Mouse (Mus musculus) hindbrain, embryonic 16.5 days (tissue): ENCODE measurements around the gene Cd82. TPM values are rescaled to one million over a fixed set of nuclear protein-coding genes. Genes with fewer than 3 reads are reported as not detected.

Source experiments
- ATAC-seq: fragments of 200-750 bp; cut with Nextera tagmentation; 2 replicates; pipeline ENCODE4 v1.8.0; 2017; ENCODE audit warnings: moderate TSS enrichment, moderate library complexity
- H3K27ac ChIP-seq: fragments of 300-500 bp; sonication (generic); 2 replicates; pipeline ENCODE4 v1.5.1; 2014; ENCODE audit warnings: low read depth, mild to moderate bottlenecking, control low read depth, low read length, moderate library complexity
- H3K27me3 ChIP-seq: fragments of 300-500 bp; sonication (generic); replicated peaks from 2 replicates; pipeline ENCODE4 v1.6.1; 2014; ENCODE audit warnings: low read length; ENCODE audit not compliant: control insufficient read depth, insufficient read depth
- H3K36me3 ChIP-seq: fragments of 300-500 bp; sonication (generic); 2 replicates; pipeline ENCODE4 v1.6.1; 2014; ENCODE audit warnings: mild to moderate bottlenecking, low read length, moderate library complexity, mixed read lengths; ENCODE audit not compliant: control insufficient read depth, insufficient read depth
- H3K4me1 ChIP-seq: fragments of 300-500 bp; sonication (generic); 2 replicates; pipeline ENCODE4 v1.6.1; 2014; ENCODE audit warnings: low read depth, low read length; ENCODE audit not compliant: control insufficient read depth, insufficient read depth
- H3K4me2 ChIP-seq: fragments of 300-500 bp; sonication (generic); 2 replicates; pipeline ENCODE4 v1.6.1; 2014; ENCODE audit warnings: mild to moderate bottlenecking, low read length, control low read depth, moderate library complexity
- H3K4me3 ChIP-seq: fragments of 300-500 bp; sonication (generic); 2 replicates; pipeline ENCODE4 v1.5.1; 2014; ENCODE audit warnings: mild to moderate bottlenecking, low read length, control low read depth, moderate library complexity
- H3K9ac ChIP-seq: fragments of 300-500 bp; sonication (generic); 2 replicates; pipeline ENCODE4 v1.6.1; 2014; ENCODE audit warnings: low read depth, mild to moderate bottlenecking, control low read depth, low read length, moderate library complexity
- H3K9me3 ChIP-seq: fragments of 300-500 bp; sonication (generic); 2 replicates; pipeline ENCODE4 v1.6.1; 2014; ENCODE audit warnings: mild to moderate bottlenecking, low read length, moderate library complexity; ENCODE audit not compliant: control insufficient read depth
- WGBS: fragments of 180-500 bp; shearing (Covaris S2); extraction: QIAGEN DNeasy Blood & Tissue Kit; methylation state at CpG from one replicate; pipeline ENCODE4 v1.1.7; 2014; 5-methylcytosine and 5-hydroxymethylcytosine counted together
- polyA plus RNA-seq: library from polyadenylated mRNA; unstranded; fragments of >200 nt; fragmentation: Nextera tagmentation; extraction: Ambion mirVana; gene quantifications from 2 replicates; pipeline ENCODE4 v1.2.1, GENCODE M21; 2015

Cd82 gene
- polyA plus RNA-seq, 1 experiment from 2014 or later: 24.5 TPM

DNA sequence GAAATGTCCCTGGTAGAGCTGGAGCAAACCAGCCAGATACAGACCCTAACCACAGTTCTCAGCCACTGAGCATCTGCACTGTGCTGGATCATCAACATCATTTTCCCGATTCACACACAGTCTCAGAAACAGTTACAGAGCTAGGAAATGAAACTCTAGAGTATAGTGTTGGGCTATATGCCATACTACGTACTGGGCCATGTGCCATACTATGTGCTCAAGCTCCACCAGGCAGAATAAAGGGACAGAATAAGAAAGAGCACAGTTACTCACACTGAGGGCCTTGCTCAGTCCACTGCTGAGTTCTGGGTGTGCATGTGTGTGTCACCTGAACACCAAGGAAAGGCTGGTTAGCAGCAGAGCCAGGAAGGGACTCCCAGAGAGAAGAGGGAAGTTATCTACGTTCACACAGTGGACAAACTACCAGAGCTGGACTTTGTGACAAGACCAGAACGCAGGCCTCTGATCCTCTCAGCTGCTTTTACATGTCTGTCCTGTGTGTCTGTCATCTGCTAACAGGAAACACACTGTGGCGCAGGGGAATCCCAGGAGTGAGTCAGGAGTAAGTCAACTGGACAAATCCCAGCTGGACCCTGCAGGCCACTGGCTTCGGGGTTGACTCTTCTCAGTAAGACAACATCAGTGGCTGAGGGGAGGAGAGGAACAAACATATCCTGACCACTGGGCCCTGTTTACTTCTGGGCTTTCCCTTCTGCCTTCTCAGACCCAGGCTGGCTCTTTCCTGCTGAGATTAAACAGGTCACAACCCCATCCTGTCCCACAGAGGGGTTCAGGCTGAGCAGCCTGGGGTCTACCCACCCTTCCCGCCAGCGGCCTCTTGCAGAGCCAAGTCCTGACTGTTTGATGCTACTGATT, 4.4 kb downstream of the Cd82 start:
- no peak for ATAC-seq
- WGBS: 76% methylated on average over 8 of the region's 8 CpGs
- H3K36me3 ChIP-seq: no peaks in the 10 kb centered on the region
- peaks cover 6% of the 10 kb centered on the region for H3K27me3 ChIP-seq
- H3K9ac ChIP-seq: no peak overlapping the region
- no peaks in the 10 kb centered on the region for H3K9me3 ChIP-seq
- no peak overlapping the region for H3K4me2 ChIP-seq
- no peak overlapping the region for H3K4me3 ChIP-seq
- no peak overlapping the region for H3K27ac ChIP-seq
- peaks cover 18% of the 10 kb centered on the region for H3K4me1 ChIP-seq

DNA sequence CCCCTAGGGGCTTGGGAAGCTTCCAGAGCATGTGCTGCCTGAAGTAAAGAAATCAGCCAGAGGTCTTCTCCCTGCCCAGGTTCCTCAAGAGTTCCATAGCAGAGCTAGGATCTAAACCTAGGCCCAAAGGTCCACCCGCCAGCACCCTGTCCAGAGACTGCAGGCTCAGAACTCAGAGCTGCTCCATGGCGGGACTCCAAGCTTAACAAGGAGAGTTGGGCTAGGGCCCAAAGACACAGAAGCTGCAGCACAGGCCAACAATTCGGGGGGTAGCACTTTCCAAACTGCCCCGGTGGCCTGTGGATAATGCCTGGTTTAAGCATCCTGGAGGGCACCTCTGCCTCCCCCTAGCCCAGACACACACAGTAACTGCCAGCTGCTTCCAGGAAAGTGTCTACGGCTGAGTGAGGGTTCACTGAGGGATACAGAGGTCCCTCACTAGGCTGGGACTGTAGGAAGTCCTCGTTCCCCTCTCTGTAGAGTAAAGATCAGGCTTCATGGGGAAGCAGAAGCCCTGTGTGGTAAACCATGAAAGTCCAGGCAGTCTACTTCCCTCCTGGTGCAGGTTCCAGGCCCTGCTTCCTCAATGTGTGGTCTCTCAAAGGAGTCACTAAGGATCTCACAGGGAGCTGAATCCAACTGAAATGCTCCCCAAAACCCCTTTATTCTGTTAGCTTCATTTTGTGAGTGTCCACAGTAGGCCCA, 5.4 kb downstream of the Cd82 start:
- H3K27ac ChIP-seq: 0 out of 2 replicates have a peak overlapping the region, but pooled peaks have one; percentile 12
- no peaks in the 10 kb centered on the region for H3K36me3 ChIP-seq
- WGBS: 66% methylated on average over 6 of the region's 6 CpGs
- H3K4me3 ChIP-seq: no peak overlapping the region
- no peak; the same call in 1 of the 2 replicates for ATAC-seq
- no peaks in the 10 kb centered on the region for H3K9me3 ChIP-seq
- no peak overlapping the region for H3K9ac ChIP-seq
- H3K27me3 ChIP-seq: peaks cover 6% of the 10 kb centered on the region
- peaks cover 16% of the 10 kb centered on the region for H3K4me1 ChIP-seq
- no peak overlapping the region for H3K4me2 ChIP-seq

- no peak overlapping the region for H3K4me3 ChIP-seq
- no peak overlapping the region for H3K4me2 ChIP-seq
- 62% methylated on average over 3 of the region's 3 CpGs for WGBS
- ATAC-seq: no peak
- no peaks in the 10 kb centered on the region for H3K36me3 ChIP-seq
- H3K9me3 ChIP-seq: no peaks in the 10 kb centered on the region
- H3K27me3 ChIP-seq: 0 out of 2 replicates have a peak, but pooled peaks cover 2% of the 10 kb centered on the region
- no peak overlapping the region for H3K9ac ChIP-seq
- no peak overlapping the region for H3K27ac ChIP-seq
- H3K4me1 ChIP-seq: peaks cover 9% of the 10 kb centered on the region
Observed at GRCm38 (mm10) chr2:93456140-93456539, 6.8 kb downstream of the Cd82 start.

GRCm38 (mm10) chr2:93454817-93455591, 7.9 kb downstream of the Cd82 start:
- WGBS: 81% methylated on average over 3 of the region's 3 CpGs
- no peak overlapping the region for H3K4me2 ChIP-seq
- H3K36me3 ChIP-seq: no peaks in the 10 kb centered on the region
- H3K4me1 ChIP-seq: peaks cover 9% of the 10 kb centered on the region
- no peak overlapping the region for H3K9ac ChIP-seq
- H3K27ac ChIP-seq: no peak overlapping the region
- no peaks in the 10 kb centered on the region for H3K9me3 ChIP-seq
- 0 out of 2 replicates have a peak, but pooled peaks cover 2% of the 10 kb centered on the region for H3K27me3 ChIP-seq
- ATAC-seq: 0 out of 2 replicates have a peak, but pooled peaks have one; percentile 5
- H3K4me3 ChIP-seq: no peak overlapping the region

DNA sequence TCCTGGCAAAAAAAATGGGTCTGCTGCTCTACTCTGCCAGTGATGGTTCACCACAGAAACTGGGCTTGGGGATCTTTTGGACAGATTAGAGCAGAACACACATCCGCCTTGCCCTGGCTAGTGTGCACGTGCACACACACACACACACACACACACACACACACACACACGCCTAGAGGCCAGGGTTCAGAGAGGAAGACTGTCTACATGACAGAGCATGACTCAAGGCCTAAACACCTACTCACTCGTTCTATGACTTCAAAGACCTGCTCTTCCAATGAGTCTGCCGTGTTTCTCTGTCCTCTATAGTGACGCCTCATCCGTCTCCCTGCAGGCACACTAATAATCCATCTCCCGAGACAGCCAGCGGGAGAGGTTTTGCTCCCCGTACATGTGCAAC, 8.6 kb downstream of the Cd82 start:
- H3K4me3 ChIP-seq: no peak overlapping the region
- no peaks in the 10 kb centered on the region for H3K9me3 ChIP-seq
- H3K4me2 ChIP-seq: no peak overlapping the region
- no peaks in the 10 kb centered on the region for H3K36me3 ChIP-seq
- 0 out of 2 replicates have a peak, but pooled peaks have one; percentile 1 for ATAC-seq
- WGBS: 56% methylated on average over 10 of the region's 10 CpGs
- H3K4me1 ChIP-seq: peaks cover 9% of the 10 kb centered on the region
- no peak overlapping the region for H3K27ac ChIP-seq
- H3K27me3 ChIP-seq: 0 out of 2 replicates have a peak, but pooled peaks cover 2% of the 10 kb centered on the region
- H3K9ac ChIP-seq: no peak overlapping the region

GRCm38 (mm10) chr2:93453046-93453445, 9.9 kb downstream of the Cd82 start:
- WGBS: 86% methylated on average over 4 of the region's 4 CpGs
- H3K4me3 ChIP-seq: no peak overlapping the region
- H3K9me3 ChIP-seq: no peaks in the 10 kb centered on the region
- no peak overlapping the region for H3K9ac ChIP-seq
- no peak overlapping the region for H3K4me2 ChIP-seq
- H3K36me3 ChIP-seq: no peaks in the 10 kb centered on the region
- H3K27ac ChIP-seq: no peak overlapping the region
- no peak for ATAC-seq
- H3K4me1 ChIP-seq: peaks cover 9% of the 10 kb centered on the region
- H3K27me3 ChIP-seq: 0 out of 2 replicates have a peak, but pooled peaks cover 2% of the 10 kb centered on the region

GRCm38 (mm10) chr2:93452506-93452905, 10.4 kb downstream of the Cd82 start:
- H3K4me2 ChIP-seq: no peak overlapping the region
- no peaks in the 10 kb centered on the region for H3K36me3 ChIP-seq
- H3K27ac ChIP-seq: no peak overlapping the region
- no peak for ATAC-seq
- H3K9ac ChIP-seq: no peak overlapping the region
- H3K9me3 ChIP-seq: no peaks in the 10 kb centered on the region
- H3K27me3 ChIP-seq: 0 out of 2 replicates have a peak, but pooled peaks cover 1% of the 10 kb centered on the region
- H3K4me1 ChIP-seq: peaks cover 7% of the 10 kb centered on the region
- 78% methylated on average over 4 of the region's 4 CpGs for WGBS
- no peak overlapping the region for H3K4me3 ChIP-seq

DNA sequence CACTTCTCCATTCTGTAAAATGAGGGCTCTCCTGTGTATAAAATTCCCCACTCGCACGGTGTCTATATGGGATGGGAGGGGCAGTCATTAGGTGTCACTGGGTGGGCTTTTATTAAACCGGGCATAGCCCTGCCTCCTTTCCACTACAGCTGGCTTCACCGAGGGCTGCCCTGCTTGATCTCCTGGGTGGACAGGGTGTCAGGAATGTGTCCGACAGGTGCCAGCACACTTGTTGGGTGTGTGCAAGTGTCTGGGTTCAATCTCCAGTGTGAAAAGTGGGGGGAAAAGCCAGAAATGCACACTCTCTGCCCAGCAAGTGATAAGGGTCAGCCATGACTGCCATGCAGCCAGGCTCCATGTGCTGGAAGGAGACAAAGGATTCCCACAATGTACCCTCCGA, 10.9 kb downstream of the Cd82 start:
- WGBS: 64% methylated on average over 6 of the region's 6 CpGs
- Histone ChIP-seq H3K4me3 (no peak overlapping the region), H3K27me3 (no peaks in the 10 kb centered on the region), H3K4me1 (peaks cover 3% of the 10 kb centered on the region), H3K36me3 (no peaks in the 10 kb centered on the region), H3K9ac (no peak overlapping the region), H3K27ac (no peak overlapping the region), H3K4me2 (no peak overlapping the region), H3K9me3 (no peaks in the 10 kb centered on the region)
- ATAC-seq: no peak
